Mouse (Mus musculus) neural tube, embryonic 15.5 days (tissue): ENCODE data around the gene Ttc30a1. TPM values are rescaled to one million over a fixed set of nuclear protein-coding genes. Genes with fewer than 3 reads are reported as not detected.

Experiments
- polyA plus RNA-seq: library from polyadenylated mRNA; unstranded; fragments of >200 nt; fragmentation: Nextera tagmentation; extraction: Ambion mirVana; gene quantifications from 2 replicates; pipeline ENCODE4 v1.2.1, GENCODE M21; 2015

Ttc30a1 gene
- polyA plus RNA-seq, 1 experiment from 2014 or later = 7.6 TPM

Other genes starting within 250 kb of the Ttc30a1 start
- gene Agps, start 149.8 kb downstream of the Ttc30a1 start, polyA plus RNA-seq = 27.8 and 29.0 TPM in 2 replicates
- 17.3 and 17.4 TPM in 2 replicates for gene Ttc30b, start 43.4 kb downstream of the Ttc30a1 start, polyA plus RNA-seq
- 0.68 and 0.96 TPM in 2 replicates for gene Ttc30a2, start 3.8 kb downstream of the Ttc30a1 start, polyA plus RNA-seq